Mouse (Mus musculus) liver, embryonic 13.5 days (tissue): ENCODE measurements around the gene Vax1. TPM values are rescaled to one million over a fixed set of nuclear protein-coding genes. Genes with fewer than 3 reads are reported as not detected.

Experiments used
- ATAC-seq: fragments of 200-750 bp; cut with Nextera tagmentation; 2 replicates; pipeline ENCODE4 v1.8.0; 2017; ENCODE audit warnings: low read depth, mild to moderate bottlenecking, moderate number of reproducible peaks, moderate library complexity
- DNase-seq: peaks from one replicate; pipeline ENCODE4 v3.0.0; 2022
- H3K27ac ChIP-seq: fragments of 300-500 bp; sonication (generic); 2 replicates; pipeline ENCODE4 v1.5.1; 2015; ENCODE audit warnings: moderate library complexity, mild to moderate bottlenecking, inconsistent platforms
- H3K27me3 ChIP-seq: fragments of 300-500 bp; sonication (generic); 2 replicates; pipeline ENCODE4 v1.6.1; 2015; ENCODE audit warnings: mild to moderate bottlenecking, inconsistent platforms
- H3K36me3 ChIP-seq: fragments of 300-500 bp; sonication (generic); 2 replicates; pipeline ENCODE4 v1.6.1; 2015; ENCODE audit warnings: mild to moderate bottlenecking, inconsistent platforms
- H3K4me1 ChIP-seq: fragments of 300-500 bp; sonication (generic); replicated peaks from 2 replicates; pipeline ENCODE4 v1.6.1; 2015; ENCODE audit warnings: inconsistent platforms
- H3K4me2 ChIP-seq: fragments of 300-500 bp; sonication (generic); 2 replicates; pipeline ENCODE4 v1.6.1; 2015; ENCODE audit warnings: inconsistent platforms, mild to moderate bottlenecking, moderate library complexity
- H3K4me3 ChIP-seq: fragments of 300-500 bp; sonication (generic); replicated peaks from 2 replicates; pipeline ENCODE4 v1.5.1; 2015; ENCODE audit warnings: mild to moderate bottlenecking, inconsistent platforms
- H3K9ac ChIP-seq: fragments of 300-500 bp; sonication (generic); 2 replicates; pipeline ENCODE4 v1.6.1; 2015; ENCODE audit warnings: mild to moderate bottlenecking, inconsistent platforms
- H3K9me3 ChIP-seq: fragments of 300-500 bp; sonication (generic); replicated peaks from 2 replicates; pipeline ENCODE4 v1.6.1; 2016; ENCODE audit warnings: inconsistent platforms
- WGBS: fragments of 180-500 bp; shearing (Covaris S2); methylation state at CpG from one replicate; pipeline ENCODE4 v1.1.7; 2015; ENCODE audit not compliant: insufficient replicate concordance; 5-methylcytosine and 5-hydroxymethylcytosine counted together
- polyA plus RNA-seq: library from polyadenylated mRNA; unstranded; fragments of >200 nt; fragmentation: Nextera tagmentation; extraction: Ambion mirVana; gene quantifications from 2 replicates; pipeline ENCODE4 v1.2.1, GENCODE M21; 2015

Vax1 gene
- polyA plus RNA-seq, 1 experiment from 2014 or later: not detected

DNA sequence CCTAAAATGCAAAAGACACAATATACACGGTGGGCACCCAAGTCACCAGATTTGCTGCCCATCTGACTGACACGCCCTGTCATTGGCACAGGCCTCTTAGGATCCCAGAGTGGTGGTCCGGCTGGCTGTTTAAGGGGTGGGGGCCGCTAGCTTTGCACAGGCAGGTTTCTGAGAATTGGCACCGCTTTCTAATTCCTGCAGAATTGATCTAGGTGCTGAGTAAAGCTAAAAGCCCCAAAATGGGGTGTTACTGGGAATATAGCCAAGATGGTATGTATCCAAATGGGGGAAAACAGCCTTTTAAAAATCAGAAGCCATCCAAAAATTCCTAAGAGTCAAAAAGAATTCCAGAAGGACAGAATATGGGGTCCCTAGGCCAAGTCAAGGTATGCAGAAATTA, 2.0 kb downstream of the Vax1 start:
- 20% methylated on average over 5 of the region's 5 CpGs for WGBS
- H3K4me1 ChIP-seq: peaks cover 3% of the 10 kb centered on the region
- no peaks in the 10 kb centered on the region for H3K36me3 ChIP-seq
- H3K4me3 ChIP-seq: no peak overlapping the region
- H3K9me3 ChIP-seq: no peaks in the 10 kb centered on the region
- no peak overlapping the region for H3K9ac ChIP-seq
- H3K4me2 ChIP-seq: no peak overlapping the region
- ATAC-seq (no peak), DNase-seq (no peak)
- peaks cover 100% of the 10 kb centered on the region for H3K27me3 ChIP-seq
- H3K27ac ChIP-seq: no peak overlapping the region

DNA sequence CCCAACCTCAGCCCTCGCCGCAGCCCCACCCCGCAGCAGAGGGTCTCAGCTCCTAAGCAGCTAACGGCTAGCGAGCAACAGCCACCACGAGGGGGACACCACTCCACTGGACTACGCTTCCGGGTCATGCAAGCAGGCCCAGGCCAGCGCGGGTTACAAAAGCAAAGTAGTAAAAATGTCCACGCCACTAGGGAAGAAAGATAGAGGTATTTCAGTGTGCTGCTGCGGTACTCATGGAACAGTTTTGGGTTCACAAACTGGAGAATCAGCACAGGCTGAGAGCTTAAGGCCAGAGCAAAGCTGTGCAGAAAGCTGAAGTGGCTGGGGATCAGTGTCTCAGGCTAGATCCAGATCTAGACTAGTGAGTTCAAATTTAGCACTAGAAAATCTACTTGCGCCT, 3.0 kb downstream of the Vax1 start:
- Histone ChIP-seq H3K9me3 (no peaks in the 10 kb centered on the region), H3K27ac (no peak overlapping the region), H3K4me2 (peak overlapping the region; percentile 48), H3K4me1 (peaks cover 3% of the 10 kb centered on the region), H3K4me3 (peak overlapping the region; percentile 40; the same call in 1 of the 2 replicates), H3K9ac (no peak overlapping the region), H3K36me3 (no peaks in the 10 kb centered on the region), H3K27me3 (peaks cover 100% of the 10 kb centered on the region)
- ATAC-seq: no peak
- no peak for DNase-seq
- WGBS: 4% methylated on average over 13 of the region's 13 CpGs

DNA sequence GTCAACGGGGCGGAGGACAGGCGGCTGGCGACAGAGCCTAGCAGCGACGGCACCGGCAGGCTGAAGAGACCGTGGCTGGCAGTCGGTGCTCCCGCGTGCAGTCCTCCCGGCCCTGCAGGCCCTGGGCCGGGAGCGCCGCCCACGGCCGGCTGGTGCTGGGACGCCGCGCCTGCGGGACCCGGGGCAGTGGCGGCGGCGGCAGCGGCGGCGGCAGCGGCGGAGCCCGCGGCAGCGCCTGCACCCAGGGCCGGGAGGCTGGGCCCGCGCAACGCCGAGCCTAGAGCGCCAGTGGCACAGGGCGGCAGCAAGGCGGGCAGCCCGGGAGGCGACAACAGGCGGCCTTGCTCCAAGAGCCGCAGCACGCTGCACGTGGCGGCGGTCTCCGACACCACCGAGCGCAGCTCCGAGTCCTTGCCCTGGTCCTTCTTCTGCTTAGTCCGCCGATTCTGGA, 3.5 kb downstream of the Vax1 start:
- Histone ChIP-seq H3K4me3 (peak overlapping the region; percentile 40), H3K9ac (no peak overlapping the region), H3K36me3 (no peaks in the 10 kb centered on the region), H3K4me1 (peaks cover 3% of the 10 kb centered on the region), H3K27me3 (peaks cover 100% of the 10 kb centered on the region), H3K9me3 (no peaks in the 10 kb centered on the region), H3K27ac (no peak overlapping the region), H3K4me2 (peak overlapping the region; percentile 48)
- WGBS: 1% methylated on average over 43 of the region's 55 CpGs
- no peak for DNase-seq
- no peak for ATAC-seq

DNA sequence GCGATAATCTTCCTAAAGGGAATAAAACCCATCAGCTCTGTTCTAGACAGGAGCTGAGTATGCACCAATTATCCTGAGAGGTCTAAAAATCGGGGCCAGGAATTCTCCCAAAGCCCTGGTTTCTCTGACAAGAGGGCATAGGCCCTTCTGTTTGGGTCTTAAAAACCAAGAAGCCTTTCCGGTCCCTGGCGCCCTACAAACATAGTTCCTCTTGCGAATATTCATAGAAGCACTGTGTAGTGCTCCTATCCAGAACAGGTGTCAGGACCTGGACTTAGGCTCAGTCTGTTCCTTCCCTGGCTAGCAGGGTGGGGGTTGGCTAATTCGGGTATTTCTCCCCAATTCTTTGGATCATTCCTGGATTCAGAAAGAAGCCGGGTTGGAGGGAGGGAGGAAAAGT, 4.3 kb downstream of the Vax1 start:
- Histone ChIP-seq H3K9me3 (no peaks in the 10 kb centered on the region), H3K27ac (no peak overlapping the region), H3K4me1 (peaks cover 3% of the 10 kb centered on the region), H3K9ac (no peak overlapping the region), H3K4me2 (no peak overlapping the region), H3K27me3 (peaks cover 100% of the 10 kb centered on the region), H3K36me3 (no peaks in the 10 kb centered on the region), H3K4me3 (no peak overlapping the region)
- DNase-seq (no peak), ATAC-seq (no peak)
- 12% methylated on average over 7 of the region's 7 CpGs for WGBS

DNA sequence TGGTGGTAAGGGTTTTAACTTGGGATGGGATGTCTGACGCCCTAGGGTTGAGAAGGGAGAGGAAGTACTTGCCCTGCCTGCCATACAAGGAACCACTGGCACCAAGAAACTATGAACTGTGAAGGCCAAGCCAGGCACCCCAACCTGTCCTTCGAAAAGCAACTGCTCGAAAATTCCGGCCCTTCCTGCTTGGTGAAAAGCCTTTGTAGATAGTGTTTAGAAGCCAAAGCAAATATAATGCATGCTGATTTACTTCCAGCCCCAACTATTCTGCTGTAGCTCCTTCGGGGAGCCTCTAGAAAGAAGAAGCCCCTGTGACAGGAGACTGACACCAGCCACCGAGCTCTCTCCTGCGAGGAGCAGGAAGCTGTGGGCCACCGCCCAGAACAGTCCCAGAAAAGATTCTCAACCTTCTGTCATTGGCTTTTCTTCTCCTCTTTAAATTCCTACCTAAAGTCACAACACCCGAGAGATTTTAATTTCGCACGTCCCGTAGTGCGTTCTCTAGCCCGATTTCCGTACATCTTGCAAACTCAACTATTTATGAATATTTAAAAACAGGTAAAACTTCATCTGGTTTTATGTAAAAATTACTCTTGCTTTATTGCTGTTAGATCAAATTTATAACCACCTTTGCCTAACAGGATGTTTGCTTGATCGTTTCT, 4.8 kb downstream of the Vax1 start:
- Histone ChIP-seq H3K36me3 (no peaks in the 10 kb centered on the region), H3K9ac (no peak overlapping the region), H3K4me1 (peaks cover under 1% of the 10 kb centered on the region), H3K9me3 (no peaks in the 10 kb centered on the region), H3K27ac (no peak overlapping the region), H3K27me3 (peaks cover 98% of the 10 kb centered on the region), H3K4me3 (no peak overlapping the region), H3K4me2 (no peak overlapping the region)
- 17% methylated on average over 16 of the region's 16 CpGs for WGBS
- ATAC-seq: no peak
- no peak for DNase-seq

DNA sequence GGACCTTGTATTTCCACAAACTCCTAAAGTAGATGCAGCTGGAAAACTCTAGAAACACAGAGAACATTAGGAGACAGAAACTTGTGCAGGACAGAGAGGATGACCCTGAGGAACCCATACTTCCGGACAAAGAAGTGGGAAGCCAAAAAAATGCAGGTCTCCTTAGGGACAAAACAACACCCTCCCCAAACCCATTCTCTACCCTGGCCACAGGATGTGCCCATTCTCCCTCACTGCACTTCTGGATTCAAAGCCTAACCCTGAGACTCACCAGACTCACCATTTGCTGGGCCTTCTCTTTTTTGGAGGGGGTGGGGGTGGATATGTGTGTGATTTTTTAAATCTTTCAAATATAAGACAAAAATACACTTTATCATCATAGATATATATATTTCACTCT, 5.7 kb downstream of the Vax1 start:
- Histone ChIP-seq H3K36me3 (no peaks in the 10 kb centered on the region), H3K4me3 (no peak overlapping the region), H3K4me2 (no peak overlapping the region), H3K27ac (no peak overlapping the region), H3K4me1 (no peaks in the 10 kb centered on the region), H3K9ac (no peak overlapping the region), H3K27me3 (peaks cover 96% of the 10 kb centered on the region), H3K9me3 (no peaks in the 10 kb centered on the region)
- no peak for DNase-seq
- 12% methylated on average over 1 of the region's 1 CpGs for WGBS
- no peak for ATAC-seq

DNA sequence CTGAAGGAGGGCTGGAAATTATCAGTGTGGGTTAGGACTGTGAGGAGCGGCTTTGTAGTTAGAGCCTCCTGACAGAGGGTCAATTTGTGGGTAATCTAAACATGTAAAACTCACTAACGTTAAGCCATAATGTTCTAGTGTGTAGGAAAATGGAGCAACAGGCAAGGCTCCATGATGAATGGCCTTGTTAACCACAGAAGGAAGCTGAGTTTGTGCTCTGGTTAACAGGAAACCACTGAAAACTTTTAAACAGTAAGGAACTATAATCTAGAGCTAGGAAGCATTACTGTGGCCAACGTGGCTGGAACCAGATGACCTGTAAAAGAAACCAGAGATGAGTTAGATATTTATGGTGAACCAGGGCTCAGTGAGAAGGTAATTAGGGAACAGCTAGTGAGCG, 13.2 kb downstream of the Vax1 start:
- Histone ChIP-seq H3K9ac (no peak overlapping the region), H3K27ac (no peak overlapping the region), H3K9me3 (no peaks in the 10 kb centered on the region), H3K27me3 (peaks cover 26% of the 10 kb centered on the region), H3K36me3 (no peaks in the 10 kb centered on the region), H3K4me3 (no peak overlapping the region), H3K4me2 (no peak overlapping the region), H3K4me1 (no peaks in the 10 kb centered on the region)
- WGBS: 17% methylated on average over 4 of the region's 4 CpGs
- ATAC-seq (no peak), DNase-seq (no peak)

DNA sequence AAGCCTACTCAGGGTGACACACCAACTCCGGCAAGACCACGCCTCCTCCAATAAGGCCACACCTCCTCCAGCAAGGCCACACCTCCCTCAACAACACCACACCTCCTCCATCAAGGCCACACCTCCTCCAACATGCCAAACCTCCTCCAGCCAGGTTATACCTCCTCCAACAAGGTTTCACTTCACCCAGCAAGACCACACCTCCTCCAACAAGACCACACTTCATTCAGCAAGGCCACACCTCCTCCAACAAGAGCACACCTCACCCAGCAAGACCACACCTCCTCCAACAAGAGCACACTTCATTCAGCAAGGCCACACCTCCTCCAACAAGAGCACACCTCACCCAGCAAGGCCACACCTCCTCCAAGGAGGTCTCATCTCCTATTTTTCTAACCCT, 15.7 kb downstream of the Vax1 start:
- H3K27me3 ChIP-seq: peaks cover 5% of the 10 kb centered on the region; the same call in 1 of the 2 replicates
- H3K27ac ChIP-seq: no peak overlapping the region
- H3K9ac ChIP-seq: no peak overlapping the region
- H3K36me3 ChIP-seq: no peaks in the 10 kb centered on the region
- H3K4me1 ChIP-seq: no peaks in the 10 kb centered on the region
- H3K9me3 ChIP-seq: no peaks in the 10 kb centered on the region
- ATAC-seq: no peak
- no peak for DNase-seq
- no peak overlapping the region for H3K4me2 ChIP-seq
- no peak overlapping the region for H3K4me3 ChIP-seq
- 60% methylated on average over 2 of the region's 2 CpGs for WGBS

DNA sequence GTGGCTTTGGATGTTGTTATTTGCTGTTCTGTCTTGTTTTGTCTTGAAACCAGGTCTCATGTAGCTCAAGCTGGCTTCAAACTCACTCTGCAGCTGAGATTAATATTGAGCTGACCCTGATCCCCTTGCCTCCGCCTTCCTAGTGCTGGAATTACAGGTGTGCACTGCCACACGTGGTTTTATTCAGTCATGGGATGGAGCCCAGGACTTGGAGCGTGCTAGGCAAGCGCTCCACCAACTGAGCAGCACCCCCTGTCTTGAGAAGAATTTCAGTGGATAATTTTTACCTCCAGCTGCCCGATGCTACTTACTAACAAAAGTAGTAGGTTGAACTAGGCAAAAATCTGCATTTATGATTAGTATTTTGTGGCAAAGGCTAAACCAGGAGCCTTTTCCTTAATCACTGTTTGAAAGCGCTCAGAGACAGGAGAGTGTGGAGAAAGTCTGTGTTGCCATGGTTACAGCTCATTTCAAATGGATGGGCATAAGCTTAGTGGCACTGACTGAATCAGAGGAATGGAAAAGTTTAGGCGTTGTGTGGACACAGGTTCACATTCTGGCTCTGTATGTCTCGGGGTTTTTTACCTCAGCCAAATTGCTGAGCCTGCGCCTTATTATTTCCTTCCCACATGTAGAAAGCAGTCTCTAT, 24.2 kb downstream of the Vax1 start:
- no peak overlapping the region for H3K27ac ChIP-seq
- H3K36me3 ChIP-seq: no peaks in the 10 kb centered on the region
- ATAC-seq (no peak), DNase-seq (no peak)
- H3K4me1 ChIP-seq: no peaks in the 10 kb centered on the region
- no peak overlapping the region for H3K9ac ChIP-seq
- H3K9me3 ChIP-seq: no peaks in the 10 kb centered on the region
- H3K4me2 ChIP-seq: no peak overlapping the region
- 56% methylated on average over 9 of the region's 9 CpGs for WGBS
- H3K27me3 ChIP-seq: no peaks in the 10 kb centered on the region
- H3K4me3 ChIP-seq: no peak overlapping the region

DNA sequence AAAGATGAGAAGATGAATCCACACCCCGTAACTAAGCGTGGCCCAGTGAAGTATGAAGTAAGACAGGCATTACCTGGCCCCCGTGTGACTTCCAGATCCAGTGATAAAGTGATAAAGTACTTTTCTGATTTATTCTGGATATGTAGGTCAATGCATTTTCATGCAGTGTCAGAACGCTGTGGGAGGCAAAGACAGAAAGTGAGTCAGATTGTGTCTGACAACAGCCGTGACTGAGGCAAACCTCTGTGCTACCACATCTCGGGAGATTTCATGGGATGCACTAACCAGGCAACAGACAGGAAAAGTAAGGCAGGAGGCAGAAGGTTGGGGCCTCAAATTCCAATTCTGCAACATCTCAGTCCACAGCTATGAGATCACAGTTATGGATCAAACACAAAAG, 24.8 kb downstream of the Vax1 start:
- WGBS: 67% methylated on average over 6 of the region's 6 CpGs
- no peak for DNase-seq
- Histone ChIP-seq H3K9me3 (no peaks in the 10 kb centered on the region), H3K27me3 (no peaks in the 10 kb centered on the region), H3K4me3 (no peak overlapping the region), H3K9ac (no peak overlapping the region), H3K4me1 (no peaks in the 10 kb centered on the region), H3K36me3 (no peaks in the 10 kb centered on the region), H3K4me2 (no peak overlapping the region), H3K27ac (no peak overlapping the region)
- no peak for ATAC-seq

DNA sequence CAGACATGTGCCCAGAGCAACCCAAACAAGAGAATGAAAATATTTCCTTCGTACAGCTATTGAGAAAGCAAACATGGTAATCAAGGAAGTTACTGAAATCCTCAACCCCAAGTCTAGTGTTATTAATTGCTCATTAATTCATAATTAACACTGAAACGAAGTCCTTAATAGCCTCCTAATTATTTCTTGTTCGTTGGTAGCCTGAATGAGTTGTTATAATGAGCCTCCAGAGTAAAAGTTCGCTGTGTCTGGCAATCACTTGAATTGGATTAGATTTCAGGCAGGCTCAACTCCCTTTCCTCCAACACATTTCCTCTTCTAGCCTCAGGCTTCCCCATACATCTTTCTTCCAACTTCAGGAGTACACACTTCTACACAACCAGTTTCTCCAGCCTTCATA, 27.6 kb downstream of the Vax1 start:
- ATAC-seq: no peak
- H3K9me3 ChIP-seq: no peaks in the 10 kb centered on the region
- WGBS: 51% methylated on average over 4 of the region's 4 CpGs

DNA sequence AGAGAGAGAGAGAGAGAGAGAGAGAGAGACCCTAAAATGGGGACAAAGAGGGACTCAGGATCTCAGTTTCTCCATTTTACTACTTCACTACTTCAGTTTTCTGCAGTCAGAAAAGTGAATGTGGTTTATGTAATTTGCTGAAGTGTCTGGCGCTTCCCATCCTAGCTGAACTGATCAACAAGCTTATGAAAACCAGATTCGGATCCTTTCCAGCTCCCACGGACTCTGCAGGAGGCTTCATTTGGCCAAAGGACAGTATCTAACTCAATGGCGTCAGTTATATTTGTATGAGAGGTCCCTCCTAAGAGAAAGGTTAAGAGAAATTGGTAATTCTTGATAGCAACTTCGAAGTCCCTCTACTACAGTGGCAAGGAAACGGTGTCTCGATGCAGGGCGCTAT, 34.5 kb downstream of the Vax1 start:
- Histone ChIP-seq H3K4me2 (no peak overlapping the region), H3K9ac (no peak overlapping the region), H3K4me3 (no peak overlapping the region), H3K27me3 (0 out of 2 replicates have a peak, but pooled peaks cover 4% of the 10 kb centered on the region), H3K4me1 (no peaks in the 10 kb centered on the region), H3K36me3 (no peaks in the 10 kb centered on the region), H3K9me3 (no peaks in the 10 kb centered on the region), H3K27ac (no peak overlapping the region)
- no peak for DNase-seq
- WGBS: 53% methylated on average over 8 of the region's 8 CpGs
- ATAC-seq: no peak

More for the DNA sequence above, 27.6 kb downstream of the Vax1 start:
- DNase-seq: no peak
- no peak overlapping the region for H3K4me2 ChIP-seq
- H3K4me3 ChIP-seq: no peak overlapping the region
- H3K4me1 ChIP-seq: no peaks in the 10 kb centered on the region
- no peak overlapping the region for H3K27ac ChIP-seq
- no peaks in the 10 kb centered on the region for H3K36me3 ChIP-seq
- H3K9ac ChIP-seq: no peak overlapping the region
- H3K27me3 ChIP-seq: 0 out of 2 replicates have a peak, but pooled peaks cover 4% of the 10 kb centered on the region
